Mouse (Mus musculus) limb, embryonic 12.5 days (tissue): Measurements from ENCODE around the gene Spi1. TPM values are rescaled to one million over a fixed set of nuclear protein-coding genes. Genes with fewer than 3 reads are reported as not detected.

Experiments used
- ATAC-seq: fragments of 200-750 bp; cut with Nextera tagmentation; 2 replicates; pipeline ENCODE4 v1.8.0; 2017; ENCODE audit warnings: low read depth, moderate TSS enrichment; ENCODE audit not compliant: insufficient number of reproducible peaks, insufficient read depth, low FRiP score, low TSS enrichment
- H3K27ac ChIP-seq: fragments of 300-500 bp; sonication (generic); 2 replicates; pipeline ENCODE4 v1.5.1; 2016; ENCODE audit warnings: mild to moderate bottlenecking, moderate library complexity
- H3K27me3 ChIP-seq: fragments of 300-500 bp; sonication (generic); 2 replicates; pipeline ENCODE4 v1.6.1; 2016; ENCODE audit warnings: mild to moderate bottlenecking, moderate library complexity
- H3K36me3 ChIP-seq: fragments of 300-500 bp; sonication (generic); 2 replicates; pipeline ENCODE4 v1.6.1; 2016; ENCODE audit warnings: mild to moderate bottlenecking, moderate library complexity
- H3K4me1 ChIP-seq: fragments of 300-500 bp; sonication (generic); replicated peaks from 2 replicates; pipeline ENCODE4 v1.6.1; 2016
- H3K4me2 ChIP-seq: fragments of 300-500 bp; sonication (generic); 2 replicates; pipeline ENCODE4 v1.6.1; 2016; ENCODE audit warnings: mild to moderate bottlenecking, moderate library complexity
- H3K4me3 ChIP-seq: fragments of 300-500 bp; sonication (generic); replicated peaks from 2 replicates; pipeline ENCODE4 v1.5.1; 2016; ENCODE audit warnings: mild to moderate bottlenecking
- H3K9ac ChIP-seq: fragments of 300-500 bp; sonication (generic); replicated peaks from 2 replicates; pipeline ENCODE4 v1.6.1; 2016; ENCODE audit warnings: mild to moderate bottlenecking, moderate library complexity
- H3K9me3 ChIP-seq: fragments of 300-500 bp; sonication (generic); 2 replicates; pipeline ENCODE4 v1.6.1; 2016; ENCODE audit warnings: mild to moderate bottlenecking, moderate library complexity
- WGBS: fragments of 180-500 bp; shearing (Covaris S2); methylation state at CpG from one replicate; pipeline ENCODE4 v1.1.7; 2016; 5-methylcytosine and 5-hydroxymethylcytosine counted together
- polyA plus RNA-seq: library from polyadenylated mRNA; unstranded; fragments of >200 nt; fragmentation: Nextera tagmentation; extraction: Ambion mirVana; gene quantifications from 2 replicates; pipeline ENCODE4 v1.2.1, GENCODE M21; 2016

Gene Spi1
- polyA plus RNA-seq, 1 experiment from 2014 or later = 2.8 TPM

GRCm38 (mm10) chr2:91125101-91125500 is 42.9 kb downstream of the Spi1 start:
- no peak for ATAC-seq
- H3K9me3 ChIP-seq = no peaks in the 10 kb centered on the region
- WGBS = 84% methylated on average over 10 of the region's 10 CpGs
- no peaks in the 10 kb centered on the region for H3K36me3 ChIP-seq
- no peak overlapping the region for H3K4me2 ChIP-seq
- H3K9ac ChIP-seq = no peak overlapping the region
- no peak overlapping the region for H3K4me3 ChIP-seq
- peaks cover 20% of the 10 kb centered on the region; the same call in 1 of the 2 replicates for H3K27me3 ChIP-seq
- H3K4me1 ChIP-seq = no peaks in the 10 kb centered on the region
- H3K27ac ChIP-seq = no peak overlapping the region

GRCm38 (mm10) chr2:91128761-91129160 is 46.6 kb downstream of the Spi1 start:
- 85% methylated on average over 5 of the region's 5 CpGs for WGBS
- Histone ChIP-seq H3K9me3 (no peaks in the 10 kb centered on the region), H3K36me3 (no peaks in the 10 kb centered on the region), H3K4me3 (no peak overlapping the region), H3K27ac (no peak overlapping the region), H3K4me2 (no peak overlapping the region), H3K4me1 (no peaks in the 10 kb centered on the region), H3K27me3 (peaks cover 6% of the 10 kb centered on the region; the same call in 1 of the 2 replicates), H3K9ac (no peak overlapping the region)
- no peak for ATAC-seq

GRCm38 (mm10) chr2:91130126-91130525 is 47.9 kb downstream of the Spi1 start:
- Histone ChIP-seq H3K36me3 (no peaks in the 10 kb centered on the region), H3K27me3 (no peaks in the 10 kb centered on the region), H3K9ac (no peak overlapping the region), H3K4me1 (no peaks in the 10 kb centered on the region), H3K9me3 (no peaks in the 10 kb centered on the region), H3K4me3 (no peak overlapping the region), H3K27ac (no peak overlapping the region), H3K4me2 (no peak overlapping the region)
- no peak for ATAC-seq
- WGBS = 90% methylated on average over 6 of the region's 6 CpGs

GRCm38 (mm10) chr2:91131251-91131650 is 49.1 kb downstream of the Spi1 start:
- WGBS = 90% methylated on average over 15 of the region's 15 CpGs
- ATAC-seq = no peak
- no peaks in the 10 kb centered on the region for H3K4me1 ChIP-seq

GRCm38 (mm10) chr2:91132035-91132434 is 49.8 kb downstream of the Spi1 start:
- H3K9me3 ChIP-seq = no peaks in the 10 kb centered on the region
- H3K9ac ChIP-seq = no peak overlapping the region
- 0 out of 2 replicates have a peak, but pooled peaks cover under 1% of the 10 kb centered on the region for H3K36me3 ChIP-seq
- no peak overlapping the region for H3K4me2 ChIP-seq
- H3K27ac ChIP-seq = no peak overlapping the region
- no peaks in the 10 kb centered on the region for H3K4me1 ChIP-seq
- 70% methylated on average over 3 of the region's 3 CpGs for WGBS
- H3K27me3 ChIP-seq = no peaks in the 10 kb centered on the region
- no peak for ATAC-seq
- H3K4me3 ChIP-seq = no peak overlapping the region

More at GRCm38 (mm10) chr2:91131251-91131650, 49.1 kb downstream of the Spi1 start:
- Histone ChIP-seq H3K36me3 (no peaks in the 10 kb centered on the region), H3K27ac (no peak overlapping the region), H3K27me3 (no peaks in the 10 kb centered on the region), H3K9me3 (no peaks in the 10 kb centered on the region), H3K4me3 (no peak overlapping the region), H3K9ac (no peak overlapping the region), H3K4me2 (no peak overlapping the region)

GRCm38 (mm10) chr2:91136513-91137412 is 54.6 kb downstream of the Spi1 start:
- Histone ChIP-seq H3K9me3 (no peaks in the 10 kb centered on the region), H3K27ac (no peak overlapping the region), H3K9ac (no peak overlapping the region), H3K4me1 (no peaks in the 10 kb centered on the region; the same call in 1 of the 2 replicates), H3K4me3 (no peak overlapping the region), H3K27me3 (no peaks in the 10 kb centered on the region), H3K4me2 (no peak overlapping the region), H3K36me3 (peaks cover 23% of the 10 kb centered on the region)
- 83% methylated on average over 11 of the region's 11 CpGs for WGBS
- no peak for ATAC-seq

- no peaks in the 10 kb centered on the region for H3K9me3 ChIP-seq
- ATAC-seq = no peak
- peaks cover 29% of the 10 kb centered on the region for H3K36me3 ChIP-seq
- H3K4me3 ChIP-seq = no peak overlapping the region
- no peaks in the 10 kb centered on the region; the same call in 1 of the 2 replicates for H3K4me1 ChIP-seq
- H3K27me3 ChIP-seq = no peaks in the 10 kb centered on the region
- H3K9ac ChIP-seq = no peak overlapping the region
- H3K27ac ChIP-seq = no peak overlapping the region
- no peak overlapping the region for H3K4me2 ChIP-seq
- 82% methylated on average over 6 of the region's 6 CpGs for WGBS
Measured at GRCm38 (mm10) chr2:91137481-91137880, 55.3 kb downstream of the Spi1 start.

GRCm38 (mm10) chr2:91139311-91139710 is 57.1 kb downstream of the Spi1 start:
- Histone ChIP-seq H3K36me3 (peaks cover 41% of the 10 kb centered on the region), H3K4me2 (no peak overlapping the region), H3K9ac (no peak overlapping the region), H3K27me3 (no peaks in the 10 kb centered on the region), H3K27ac (no peak overlapping the region), H3K4me3 (no peak overlapping the region), H3K4me1 (no peaks in the 10 kb centered on the region; the same call in 1 of the 2 replicates), H3K9me3 (no peaks in the 10 kb centered on the region)
- WGBS = 59% methylated on average over 5 of the region's 5 CpGs
- ATAC-seq = no peak

- H3K4me2 ChIP-seq = no peak overlapping the region
- WGBS = 77% methylated on average over 8 of the region's 8 CpGs
- no peak overlapping the region for H3K4me3 ChIP-seq
- H3K36me3 ChIP-seq = peaks cover 45% of the 10 kb centered on the region
- H3K27me3 ChIP-seq = no peaks in the 10 kb centered on the region
- H3K4me1 ChIP-seq = no peaks in the 10 kb centered on the region; the same call in 1 of the 2 replicates
- no peak for ATAC-seq
- H3K27ac ChIP-seq = no peak overlapping the region
- H3K9ac ChIP-seq = no peak overlapping the region
- H3K9me3 ChIP-seq = no peaks in the 10 kb centered on the region
Measured at GRCm38 (mm10) chr2:91139764-91140163, 57.6 kb downstream of the Spi1 start.

GRCm38 (mm10) chr2:91142920-91143319 is 60.7 kb downstream of the Spi1 start:
- no peaks in the 10 kb centered on the region for H3K9me3 ChIP-seq
- H3K27ac ChIP-seq = no peak overlapping the region
- H3K27me3 ChIP-seq = no peaks in the 10 kb centered on the region
- no peaks in the 10 kb centered on the region; the same call in 1 of the 2 replicates for H3K4me1 ChIP-seq
- no peak for ATAC-seq
- H3K36me3 ChIP-seq = peaks cover 51% of the 10 kb centered on the region
- H3K4me3 ChIP-seq = no peak overlapping the region
- WGBS = 84% methylated on average over 6 of the region's 6 CpGs
- H3K4me2 ChIP-seq = no peak overlapping the region
- no peak overlapping the region for H3K9ac ChIP-seq

- no peaks in the 10 kb centered on the region; the same call in 1 of the 2 replicates for H3K4me1 ChIP-seq
- no peak for ATAC-seq
- no peak overlapping the region for H3K9ac ChIP-seq
- H3K27me3 ChIP-seq = no peaks in the 10 kb centered on the region
- peaks cover 46% of the 10 kb centered on the region for H3K36me3 ChIP-seq
- 95% methylated on average over 11 of the region's 11 CpGs for WGBS
- H3K4me2 ChIP-seq = no peak overlapping the region
- no peak overlapping the region for H3K27ac ChIP-seq
- no peak overlapping the region for H3K4me3 ChIP-seq
- H3K9me3 ChIP-seq = no peaks in the 10 kb centered on the region
Measured at GRCm38 (mm10) chr2:91143401-91143800, 61.2 kb downstream of the Spi1 start.
